Mouse (Mus musculus) stomach, adult 2 months (tissue): Measurements from ENCODE around the gene Gm20379. TPM values are rescaled to one million over a fixed set of nuclear protein-coding genes. Genes with fewer than 3 reads are reported as not detected.

Experiments used
- polyA plus RNA-seq: library from polyadenylated mRNA; depleted of rRNA; stranded (reverse); fragments of >200 nt; gene quantifications from 2 replicates; pipeline ENCODE4 v1.2.3, GENCODE M21; 2012; rRNA removed

Gene Gm20379
- polyA plus RNA-seq = not detected in 2 replicates

DNA sequence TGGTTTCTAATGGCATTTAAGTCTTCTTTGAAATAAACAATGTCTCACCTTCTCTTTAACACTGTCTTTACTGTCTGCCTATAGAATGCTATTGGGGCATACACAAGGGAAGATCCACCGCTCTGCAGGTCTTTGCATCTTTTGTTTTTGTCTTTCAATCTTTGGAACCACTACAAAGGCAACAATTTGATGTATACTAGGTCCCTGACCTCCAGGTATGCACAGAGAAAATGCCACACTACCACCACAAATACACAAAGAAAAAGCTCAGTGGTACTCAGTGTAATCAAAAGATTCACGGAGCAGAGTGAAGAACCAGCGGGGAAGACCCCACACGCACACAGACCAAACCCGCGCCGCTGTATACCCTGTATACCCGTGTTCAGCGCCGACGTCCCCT lies at the start of gene Gm20379:
TSS of gene Gm20379 (plus strand) at position 301 of the 400 bp plus-strand sequence.

DNA sequence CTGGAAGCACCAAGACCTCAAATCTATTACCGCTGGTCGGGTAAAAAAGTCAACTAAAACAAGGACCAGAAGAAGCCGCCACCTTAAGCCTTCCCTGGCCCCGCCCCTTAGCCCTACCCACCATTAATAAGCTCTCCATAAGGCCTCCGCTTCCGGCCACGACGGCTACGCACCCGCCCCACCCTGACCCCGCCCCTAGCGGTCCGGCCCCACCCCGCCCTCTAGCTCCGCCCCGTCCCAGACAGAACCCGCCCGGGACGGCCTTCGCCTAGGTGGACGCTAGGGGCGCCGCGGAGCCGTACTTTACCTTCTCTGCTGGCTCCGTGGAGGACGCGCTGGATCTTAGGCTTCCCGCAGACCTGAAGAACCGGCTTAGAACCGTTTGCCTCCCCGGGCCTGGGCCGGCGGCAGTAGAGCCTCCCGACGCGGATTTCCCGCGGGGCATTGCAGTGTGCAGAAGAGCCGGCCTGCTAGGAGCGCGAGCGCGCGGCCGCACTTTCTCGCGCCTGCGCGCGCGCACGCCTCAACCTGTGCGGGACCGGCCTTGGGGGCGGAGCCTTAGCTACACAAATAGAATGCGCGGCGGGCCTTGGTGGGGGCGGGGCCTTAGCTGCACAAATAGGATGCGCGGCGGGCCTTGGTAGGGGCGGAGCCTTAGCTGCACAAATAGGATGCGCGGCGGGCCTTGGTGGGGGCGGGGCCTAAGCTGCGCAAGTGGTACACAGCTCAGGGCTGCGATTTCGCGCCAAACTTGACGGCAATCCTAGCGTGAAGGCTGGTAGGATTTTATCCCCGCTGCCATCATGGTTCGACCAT lies 48.9 kb downstream of the Gm20379 start, which contains the start of the genes Dhfr and Msh3:
TSS of gene Dhfr (plus strand) at position 271 of the 816 bp plus-strand sequence.
TSS of gene Msh3 (minus strand) at position 548 of the 816 bp plus-strand sequence.

Other genes with a start within 250 kb of the Gm20379 start
- gene Rasgrf2, start 174.3 kb upstream of the Gm20379 start, polyA plus RNA-seq = 1.5 and 2.5 TPM in 2 replicates
- gene Dhfr, start 48.7 kb downstream of the Gm20379 start, polyA plus RNA-seq = 0.11 and 0.20 TPM in 2 replicates
- gene Msh3, start 49.0 kb downstream of the Gm20379 start, polyA plus RNA-seq = 0.69 and 0.81 TPM in 2 replicates
- gene Ankrd34b, start 119.9 kb downstream of the Gm20379 start, polyA plus RNA-seq = not detected in 2 replicates
- 0.19 and 0.85 TPM in 2 replicates for gene Fam151b, start 178.0 kb downstream of the Gm20379 start, polyA plus RNA-seq
- 0.33 and 0.35 TPM in 2 replicates for gene Zfyve16, start 224.9 kb downstream of the Gm20379 start, polyA plus RNA-seq